Mouse (Mus musculus) lung, postnatal 25 days (tissue): ENCODE data around the gene Garnl3.

ENCODE experiments used
- DNase-seq: peaks from one replicate; pipeline ENCODE4 v3.0.0; 2022; ENCODE audit warnings: low spot score

Gene Garnl3

GRCm38 (mm10) chr2:33086671-33087363, 44.6 kb downstream of the Garnl3 start:
- DNase-seq: no peak

GRCm38 (mm10) chr2:33086016-33086596, 45.3 kb downstream of the Garnl3 start:
- DNase-seq: no peak

DNA sequence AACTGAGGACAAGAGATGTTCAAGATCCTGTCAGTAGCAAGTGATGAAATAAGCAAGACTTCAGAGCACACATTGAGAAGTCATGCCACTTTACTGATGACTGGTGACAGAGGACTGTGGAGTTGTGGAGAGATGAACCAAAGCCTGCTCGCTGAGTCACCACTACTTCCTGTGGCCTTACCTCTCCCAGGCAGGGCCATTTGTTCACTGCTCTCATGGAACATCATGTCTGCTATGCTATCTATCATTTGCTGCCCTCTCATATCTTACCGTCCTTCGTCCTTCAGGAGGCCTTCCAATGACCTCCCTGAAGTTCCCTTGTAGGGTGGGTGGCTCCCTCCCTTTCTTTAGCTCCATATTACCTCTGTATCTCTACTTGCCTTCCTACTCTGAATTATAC, 47.2 kb downstream of the Garnl3 start:
- DNase-seq: no peak

DNA sequence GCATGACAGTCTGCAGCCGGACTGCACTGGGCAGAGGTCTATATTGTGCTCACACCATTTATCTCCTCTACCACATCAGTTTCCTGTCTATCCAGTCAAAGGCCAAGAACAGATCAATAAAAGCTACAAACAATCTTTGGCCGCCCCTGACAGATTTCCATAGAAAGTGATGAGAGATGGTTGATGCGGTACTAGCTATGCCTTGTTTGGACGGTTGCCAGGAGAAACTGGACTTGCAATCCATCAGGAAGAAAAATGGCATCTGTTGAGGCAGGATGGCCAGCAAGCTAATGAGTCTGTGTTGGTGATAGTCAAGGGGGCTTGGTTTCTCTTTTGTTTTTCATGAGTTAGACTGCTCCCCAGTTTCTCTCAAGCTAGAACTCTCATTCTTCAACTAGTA, 51.3 kb downstream of the Garnl3 start:
- DNase-seq: no peak

GRCm38 (mm10) chr2:33077252-33077651, 54.2 kb downstream of the Garnl3 start:
- DNase-seq: peak; percentile 26

DNA sequence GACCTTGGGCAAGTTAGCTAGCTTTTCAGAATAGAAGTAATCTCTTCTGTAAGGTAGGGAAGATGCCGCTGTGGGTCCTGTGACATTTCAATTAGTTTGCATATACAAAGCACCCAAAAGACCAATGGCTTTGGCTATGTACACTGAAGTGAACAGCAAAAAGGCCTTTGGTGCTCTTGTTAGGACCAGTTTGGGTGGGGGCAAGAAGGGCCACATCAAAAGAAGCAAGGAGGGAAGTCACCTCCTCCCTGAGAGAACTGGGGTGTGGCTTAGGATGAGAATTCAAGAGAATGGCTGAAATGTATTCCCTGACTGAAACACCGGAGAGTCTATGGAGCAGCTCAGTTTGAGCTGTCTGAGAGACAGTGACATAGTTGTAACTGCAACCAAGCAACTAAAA, 56.5 kb downstream of the Garnl3 start:
- DNase-seq: no peak

GRCm38 (mm10) chr2:33074188-33074587, 57.3 kb downstream of the Garnl3 start:
- DNase-seq: no peak

- DNase-seq: no peak
Measured at GRCm38 (mm10) chr2:33072333-33072732, 59.1 kb downstream of the Garnl3 start.

- peak; percentile 24 for DNase-seq
Measured at GRCm38 (mm10) chr2:33065610-33066009, 65.8 kb downstream of the Garnl3 start.

- DNase-seq: no peak
Measured at GRCm38 (mm10) chr2:33062744-33063143, 68.7 kb downstream of the Garnl3 start.

DNA sequence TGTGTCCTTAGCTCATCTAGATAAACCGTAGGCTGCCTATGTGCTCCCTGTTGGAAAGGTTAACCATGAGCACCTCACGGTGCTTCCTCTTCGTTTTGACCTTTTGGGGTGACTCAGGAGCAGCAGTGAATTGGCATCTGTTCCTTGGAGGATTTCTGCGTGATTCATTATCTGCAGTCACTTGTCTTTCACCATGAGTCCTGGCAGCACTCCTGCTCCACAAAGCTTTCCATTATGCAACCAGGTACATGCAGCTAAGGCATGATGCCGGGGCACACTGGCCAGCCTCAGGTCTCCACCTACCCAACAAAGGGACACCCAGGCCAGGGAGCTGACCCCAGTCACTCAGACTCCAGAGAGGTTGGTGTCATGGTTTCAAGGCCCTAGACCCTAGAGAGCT, 72.5 kb downstream of the Garnl3 start:
- DNase-seq: no peak

- DNase-seq: no peak
Measured at GRCm38 (mm10) chr2:33057514-33057913, 73.9 kb downstream of the Garnl3 start.

GRCm38 (mm10) chr2:33053966-33054365, 77.5 kb downstream of the Garnl3 start:
- DNase-seq: peak; percentile 31

DNA sequence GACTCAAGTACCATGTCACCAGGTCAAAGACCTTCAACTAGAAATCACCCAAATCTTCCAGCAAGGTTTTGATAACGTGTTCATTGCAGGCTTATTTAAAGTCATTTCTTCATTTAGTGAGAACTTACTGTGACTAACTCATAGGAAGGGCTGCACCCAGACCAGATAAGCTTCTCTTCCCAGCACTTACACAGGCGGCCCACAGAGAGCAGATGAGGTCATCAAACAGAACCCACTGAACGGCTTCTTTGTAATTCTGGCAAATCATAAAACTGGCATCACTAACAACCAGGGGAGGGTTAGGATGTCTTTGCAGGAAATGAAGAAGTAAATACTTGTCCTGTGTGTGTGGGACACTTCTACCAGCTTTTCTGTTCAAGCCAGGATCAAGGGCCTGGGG, 84.1 kb downstream of the Garnl3 start:
- no peak for DNase-seq

DNA sequence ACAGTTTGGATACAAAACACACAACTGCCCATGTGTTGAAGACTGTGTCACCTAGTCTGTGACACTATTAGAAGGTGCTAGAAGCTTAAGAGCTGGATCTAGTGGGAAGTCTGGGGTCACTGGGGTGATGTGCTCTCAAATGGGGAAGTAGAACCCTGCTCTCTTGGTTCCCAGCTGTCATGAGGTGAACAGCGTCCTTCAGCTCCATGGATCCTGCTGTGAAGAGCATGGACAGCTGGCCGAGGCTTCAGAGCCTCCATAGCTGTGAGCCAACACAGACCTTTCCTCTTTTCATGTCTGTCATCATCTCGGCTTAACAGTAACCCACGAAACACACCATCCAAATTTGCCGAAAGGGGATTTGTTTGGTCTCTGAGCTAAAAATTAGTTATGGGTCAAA, 84.5 kb downstream of the Garnl3 start:
- no peak for DNase-seq

DNA sequence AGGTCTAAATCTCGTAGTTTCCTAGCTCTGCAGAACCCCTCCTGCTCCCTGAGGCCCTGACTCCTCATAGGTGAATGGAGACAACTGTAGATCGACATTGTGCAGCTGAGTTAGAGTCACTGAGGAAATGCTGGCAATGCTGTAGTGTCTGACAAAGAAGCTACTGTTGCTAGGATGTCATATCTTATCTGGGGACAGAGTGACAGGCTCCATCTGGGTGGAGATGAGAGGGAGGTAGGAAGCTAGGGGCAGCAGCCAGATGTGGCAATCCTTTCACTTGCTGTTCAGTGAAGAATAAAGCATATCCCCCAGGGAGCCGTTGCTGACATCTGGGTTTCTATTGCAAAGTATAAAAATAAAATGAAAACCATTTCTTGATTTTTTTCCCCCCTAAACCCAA, 85.6 kb downstream of the Garnl3 start:
- DNase-seq: no peak

GRCm38 (mm10) chr2:33042781-33043180, 88.7 kb downstream of the Garnl3 start:
- DNase-seq: no peak

DNA sequence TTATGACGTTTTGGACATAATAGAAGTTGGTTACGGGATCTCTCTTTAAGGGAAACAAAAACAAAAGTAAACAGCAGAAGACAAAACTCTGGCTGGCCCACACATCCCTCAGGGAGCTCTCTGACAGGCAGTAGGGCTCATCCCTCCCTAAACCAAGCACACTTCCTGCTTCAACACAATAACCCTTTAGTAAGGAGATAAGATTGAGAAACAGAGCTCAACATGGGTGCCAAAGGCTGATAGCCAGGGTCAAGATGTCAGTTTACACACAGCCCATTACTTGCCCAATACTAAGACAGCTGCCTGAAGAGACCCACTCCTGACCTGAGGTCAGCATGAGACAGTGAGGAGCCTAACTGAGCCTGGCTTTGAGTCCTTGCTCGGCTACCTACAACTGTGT, 89.9 kb downstream of the Garnl3 start:
- DNase-seq: peak; percentile 16

DNA sequence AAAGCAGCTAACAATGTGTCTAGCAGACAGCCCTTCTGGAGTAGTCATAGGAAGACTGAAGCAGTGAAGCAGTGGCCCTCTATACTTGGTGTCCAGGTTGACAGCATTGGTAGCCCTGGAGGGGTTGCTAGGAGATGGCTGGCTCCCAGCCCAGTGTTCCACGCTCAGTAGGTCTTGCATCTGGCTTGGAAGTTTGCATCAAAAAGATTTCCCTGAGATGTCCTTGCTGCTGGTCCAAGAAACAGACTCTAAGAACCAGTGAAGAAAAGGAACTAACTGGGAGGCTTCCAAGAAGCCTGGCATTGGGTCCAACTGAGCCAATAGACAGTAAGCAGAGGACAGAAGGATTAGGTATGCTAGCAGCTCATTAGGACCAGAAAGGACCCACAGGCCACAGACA, 94.0 kb downstream of the Garnl3 start:
- no peak for DNase-seq

- no peak for DNase-seq
Measured at GRCm38 (mm10) chr2:33035297-33035696, 96.2 kb downstream of the Garnl3 start.

DNA sequence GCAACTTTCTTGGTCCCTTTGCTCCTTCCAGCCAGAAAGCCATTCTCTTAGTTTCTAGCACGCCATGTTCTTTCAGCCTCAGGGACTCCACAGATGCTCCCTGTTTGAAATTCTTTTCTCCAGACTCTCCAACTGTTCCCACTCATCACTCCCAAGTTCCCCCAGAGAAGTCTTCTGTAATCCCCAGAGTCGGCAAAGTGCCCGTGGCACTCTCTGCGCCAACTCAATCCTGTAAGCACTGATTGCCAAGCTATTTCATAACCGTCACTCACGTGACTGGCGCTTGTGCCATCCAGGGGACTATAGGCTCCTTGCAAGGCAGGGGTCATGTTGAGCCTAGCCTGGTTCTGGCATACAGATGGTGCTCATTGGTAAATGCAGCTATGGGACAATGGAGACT, 98.2 kb downstream of the Garnl3 start:
- DNase-seq: no peak

DNA sequence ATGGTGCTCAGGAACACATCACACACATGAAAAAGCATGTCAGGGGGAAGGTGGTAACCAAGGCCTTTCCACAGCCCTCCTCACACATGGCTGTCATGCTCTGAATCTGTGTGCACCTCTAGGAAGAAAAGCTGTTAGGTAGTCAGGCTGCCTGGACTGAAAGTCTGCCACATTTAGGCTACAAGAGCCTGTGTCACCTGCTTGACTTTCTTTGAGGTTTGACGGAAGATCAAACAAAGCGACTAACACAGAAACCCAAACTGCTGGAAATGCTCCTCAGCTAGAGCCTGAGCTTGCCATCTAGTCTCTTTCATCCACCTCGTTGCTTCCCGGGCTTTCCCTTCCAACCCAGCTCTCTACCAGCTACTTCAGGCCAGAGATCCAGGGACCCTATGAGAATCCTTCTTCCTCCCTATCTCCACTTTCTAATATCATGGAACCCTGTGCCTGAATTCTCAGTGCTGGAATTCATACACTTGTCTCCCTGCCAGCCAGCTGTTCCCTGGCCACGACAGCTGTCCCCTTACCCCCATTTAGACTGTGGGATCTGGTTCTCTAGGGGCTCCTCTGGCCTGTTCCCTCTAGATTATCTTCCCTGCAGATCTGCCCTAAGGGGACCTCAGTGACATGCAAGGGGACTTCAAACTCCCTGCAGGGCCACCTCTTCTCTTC, 98.9 kb downstream of the Garnl3 start:
- DNase-seq: no peak

DNA sequence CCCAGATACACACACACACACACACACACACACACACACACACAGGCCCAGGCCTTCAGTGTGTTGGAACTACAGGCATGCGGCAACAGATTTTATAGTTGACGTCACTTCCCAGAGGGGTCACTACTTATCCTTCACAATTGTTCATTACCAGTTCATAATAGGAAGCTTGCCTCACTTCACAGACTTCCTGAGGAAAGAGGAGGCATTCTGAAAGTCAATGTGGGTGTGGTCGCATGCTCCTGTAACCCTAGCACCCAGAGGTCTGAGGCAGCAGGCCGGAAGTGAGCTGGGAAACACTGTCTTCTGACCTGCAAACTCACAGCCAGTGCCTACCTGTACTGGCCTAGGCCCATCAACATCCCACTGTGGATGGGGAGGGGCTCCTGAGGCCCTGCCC, 106.4 kb downstream of the Garnl3 start:
- DNase-seq: peak; percentile 41

DNA sequence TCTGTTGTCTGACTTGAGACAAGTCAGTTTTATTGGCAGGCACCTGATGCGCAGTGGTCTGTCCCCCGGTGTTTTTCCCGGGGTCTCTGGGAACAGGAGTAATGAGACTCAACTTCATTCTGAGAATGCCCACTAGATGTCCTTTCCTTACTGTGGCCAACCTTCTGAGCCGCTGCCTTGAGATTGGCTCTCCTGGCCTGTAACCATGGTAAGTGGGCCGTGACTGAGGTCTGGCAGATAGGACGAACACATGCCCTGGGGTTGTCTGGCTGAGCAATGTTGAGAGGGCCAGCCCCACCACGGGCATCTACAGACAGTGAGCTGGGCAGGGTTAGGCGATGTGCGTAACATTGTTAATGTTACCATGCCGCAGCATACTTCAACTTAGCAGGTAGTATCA, 106.9 kb downstream of the Garnl3 start:
- DNase-seq: no peak
